Mouse (Mus musculus): ENCODE data around the gene Ggct. TPM values are rescaled to one million over a fixed set of nuclear protein-coding genes. Genes with fewer than 3 reads are reported as not detected.

Gene Ggct
- polyA plus RNA-seq (2015; fragmentation: Nextera tagmentation; extraction: Ambion mirVana), result 8.7 and 10.8 TPM in 2 replicates

- Histone ChIP-seq H3K36me3 (ENCODE audit: control insufficient read depth, insufficient read depth, low read length) (no peaks in the 10 kb centered on the region), H3K4me2 (ENCODE audit: low read depth, low read length) (peak within 1 kb of the TSS; percentile 92), H3K9me3 (replicated peaks; ENCODE audit: control insufficient read depth, low read length) (no peaks in the 10 kb centered on the region), H3K4me3 (replicated peaks; ENCODE audit: low read length) (peak within 1 kb of the TSS; percentile 54), H3K27me3 (ENCODE audit: control insufficient read depth, insufficient read depth, low read length) (no peaks in the 10 kb centered on the region), H3K4me1 (ENCODE audit: control insufficient read depth, insufficient read depth, low read length) (peaks cover 7% of the 10 kb centered on the region), H3K27ac (ENCODE audit: low read length) (peak within 1 kb of the TSS; percentile 41; the same call in 1 of the 2 replicates), H3K9ac (ENCODE audit: low read length) (peak within 1 kb of the TSS; percentile 64)
- ATAC-seq (ENCODE audit: insufficient read depth, low FRiP score), result peak; percentile 100
- under 1% methylated on average over 41 of the region's 41 CpGs for WGBS
Observed at GRCm38 (mm10) chr6:54992734-54993260, at the start of gene Ggct. Gene Ggct, minus strand, starts transcription at chr6:54992950.

- ATAC-seq (ENCODE audit: insufficient read depth, low FRiP score), result no peak
- Histone ChIP-seq H3K9me3 (replicated peaks; ENCODE audit: control insufficient read depth, low read length) (no peaks in the 10 kb centered on the region), H3K9ac (ENCODE audit: low read length) (no peak overlapping the region), H3K4me3 (replicated peaks; ENCODE audit: low read length) (no peak overlapping the region), H3K27ac (ENCODE audit: low read length) (no peak overlapping the region), H3K36me3 (ENCODE audit: control insufficient read depth, insufficient read depth, low read length) (no peaks in the 10 kb centered on the region), H3K4me1 (ENCODE audit: control insufficient read depth, insufficient read depth, low read length) (peaks cover 11% of the 10 kb centered on the region; the same call in 1 of the 2 replicates), H3K4me2 (ENCODE audit: low read depth, low read length) (no peak overlapping the region), H3K27me3 (ENCODE audit: control insufficient read depth, insufficient read depth, low read length) (no peaks in the 10 kb centered on the region)
- WGBS, result 59% methylated on average over 1 of the region's 1 CpGs
Observed at GRCm38 (mm10) chr6:55040031-55040430, 47.3 kb upstream of the Ggct start.

GRCm38 (mm10) chr6:55039446-55039783 is 46.7 kb upstream of the Ggct start:
- ATAC-seq (ENCODE audit: insufficient read depth, low FRiP score), result no peak
- 74% methylated on average over 6 of the region's 6 CpGs for WGBS
- no peak overlapping the region for H3K9ac ChIP-seq (ENCODE audit: low read length)

GRCm38 (mm10) chr6:55038671-55039445 is 46.1 kb upstream of the Ggct start:
- peaks cover 11% of the 10 kb centered on the region; the same call in 1 of the 2 replicates for H3K4me1 ChIP-seq (ENCODE audit: control insufficient read depth, insufficient read depth, low read length)
- no peaks in the 10 kb centered on the region for H3K9me3 ChIP-seq (replicated peaks; ENCODE audit: control insufficient read depth, low read length)
- ATAC-seq (ENCODE audit: insufficient read depth, low FRiP score), result no peak
- peak overlapping the region; percentile 66 for H3K4me2 ChIP-seq (ENCODE audit: low read depth, low read length)
- H3K4me3 ChIP-seq (replicated peaks; ENCODE audit: low read length), result peak overlapping the region; percentile 90
- WGBS, result 2% methylated on average over 12 of the region's 12 CpGs
- H3K27ac ChIP-seq (ENCODE audit: low read length), result peak overlapping the region; percentile 89
- no peaks in the 10 kb centered on the region for H3K36me3 ChIP-seq (ENCODE audit: control insufficient read depth, insufficient read depth, low read length)
- peak overlapping the region; percentile 94 for H3K9ac ChIP-seq (ENCODE audit: low read length)
- H3K27me3 ChIP-seq (ENCODE audit: control insufficient read depth, insufficient read depth, low read length), result no peaks in the 10 kb centered on the region

More at GRCm38 (mm10) chr6:55039446-55039783, 46.7 kb upstream of the Ggct start:
- peak overlapping the region; percentile 90; the same call in 1 of the 2 replicates for H3K4me3 ChIP-seq (replicated peaks; ENCODE audit: low read length)
- H3K9me3 ChIP-seq (replicated peaks; ENCODE audit: control insufficient read depth, low read length), result no peaks in the 10 kb centered on the region
- no peaks in the 10 kb centered on the region for H3K36me3 ChIP-seq (ENCODE audit: control insufficient read depth, insufficient read depth, low read length)
- H3K27me3 ChIP-seq (ENCODE audit: control insufficient read depth, insufficient read depth, low read length), result no peaks in the 10 kb centered on the region
- peaks cover 11% of the 10 kb centered on the region; the same call in 1 of the 2 replicates for H3K4me1 ChIP-seq (ENCODE audit: control insufficient read depth, insufficient read depth, low read length)
- H3K27ac ChIP-seq (ENCODE audit: low read length), result no peak overlapping the region
- peak overlapping the region; percentile 66 for H3K4me2 ChIP-seq (ENCODE audit: low read depth, low read length)

- Histone ChIP-seq H3K4me3 (replicated peaks; ENCODE audit: low read length) (peak within 1 kb of the TSS; percentile 90), H3K4me2 (ENCODE audit: low read depth, low read length) (peak within 1 kb of the TSS; percentile 67), H3K27ac (ENCODE audit: low read length) (peak within 1 kb of the TSS; percentile 89), H3K9me3 (replicated peaks; ENCODE audit: control insufficient read depth, low read length) (no peaks in the 10 kb centered on the region), H3K4me1 (ENCODE audit: control insufficient read depth, insufficient read depth, low read length) (peaks cover 11% of the 10 kb centered on the region; the same call in 1 of the 2 replicates), H3K9ac (ENCODE audit: low read length) (peak within 1 kb of the TSS; percentile 94), H3K36me3 (ENCODE audit: control insufficient read depth, insufficient read depth, low read length) (no peaks in the 10 kb centered on the region), H3K27me3 (ENCODE audit: control insufficient read depth, insufficient read depth, low read length) (no peaks in the 10 kb centered on the region)
- ATAC-seq (ENCODE audit: insufficient read depth, low FRiP score), result peak; percentile 96
- under 1% methylated on average over 87 of the region's 87 CpGs for WGBS
Observed at GRCm38 (mm10) chr6:55037799-55038670, 45.3 kb upstream of the Ggct start, which contains the start of gene Gars. Gene Gars, plus strand, starts transcription at chr6:55038007.

GRCm38 (mm10) chr6:55036731-55037130 is 44.0 kb upstream of the Ggct start:
- ATAC-seq (ENCODE audit: insufficient read depth, low FRiP score), result no peak
- no peak overlapping the region for H3K27ac ChIP-seq (ENCODE audit: low read length)
- H3K27me3 ChIP-seq (ENCODE audit: control insufficient read depth, insufficient read depth, low read length), result no peaks in the 10 kb centered on the region
- no peaks in the 10 kb centered on the region for H3K9me3 ChIP-seq (replicated peaks; ENCODE audit: control insufficient read depth, low read length)
- no peak overlapping the region for H3K4me3 ChIP-seq (replicated peaks; ENCODE audit: low read length)
- H3K4me2 ChIP-seq (ENCODE audit: low read depth, low read length), result no peak overlapping the region
- no peak overlapping the region for H3K9ac ChIP-seq (ENCODE audit: low read length)
- WGBS, result 89% methylated on average over 4 of the region's 4 CpGs
- no peaks in the 10 kb centered on the region for H3K36me3 ChIP-seq (ENCODE audit: control insufficient read depth, insufficient read depth, low read length)
- peaks cover 11% of the 10 kb centered on the region; the same call in 1 of the 2 replicates for H3K4me1 ChIP-seq (ENCODE audit: control insufficient read depth, insufficient read depth, low read length)

GRCm38 (mm10) chr6:55027642-55028041 is 34.9 kb upstream of the Ggct start:
- H3K4me3 ChIP-seq (replicated peaks; ENCODE audit: low read length), result no peak overlapping the region
- ATAC-seq (ENCODE audit: insufficient read depth, low FRiP score), result 0 out of 2 replicates have a peak, but pooled peaks have one; percentile 33
- no peaks in the 10 kb centered on the region for H3K27me3 ChIP-seq (ENCODE audit: control insufficient read depth, insufficient read depth, low read length)
- no peaks in the 10 kb centered on the region for H3K36me3 ChIP-seq (ENCODE audit: control insufficient read depth, insufficient read depth, low read length)
- no peaks in the 10 kb centered on the region for H3K9me3 ChIP-seq (replicated peaks; ENCODE audit: control insufficient read depth, low read length)
- no peaks in the 10 kb centered on the region for H3K4me1 ChIP-seq (ENCODE audit: control insufficient read depth, insufficient read depth, low read length)
- no peak overlapping the region for H3K27ac ChIP-seq (ENCODE audit: low read length)
- 54% methylated on average over 2 of the region's 2 CpGs for WGBS
- no peak overlapping the region for H3K4me2 ChIP-seq (ENCODE audit: low read depth, low read length)
- H3K9ac ChIP-seq (ENCODE audit: low read length), result no peak overlapping the region

GRCm38 (mm10) chr6:55021806-55022205 is 29.1 kb upstream of the Ggct start:
- ATAC-seq (ENCODE audit: insufficient read depth, low FRiP score), result no peak
- Histone ChIP-seq H3K9me3 (replicated peaks; ENCODE audit: control insufficient read depth, low read length) (no peaks in the 10 kb centered on the region), H3K9ac (ENCODE audit: low read length) (no peak overlapping the region), H3K4me2 (ENCODE audit: low read depth, low read length) (no peak overlapping the region), H3K27me3 (ENCODE audit: control insufficient read depth, insufficient read depth, low read length) (no peaks in the 10 kb centered on the region), H3K36me3 (ENCODE audit: control insufficient read depth, insufficient read depth, low read length) (no peaks in the 10 kb centered on the region), H3K27ac (ENCODE audit: low read length) (no peak overlapping the region), H3K4me3 (replicated peaks; ENCODE audit: low read length) (no peak overlapping the region), H3K4me1 (ENCODE audit: control insufficient read depth, insufficient read depth, low read length) (no peaks in the 10 kb centered on the region; the same call in 1 of the 2 replicates)
- 82% methylated on average over 7 of the region's 7 CpGs for WGBS
